Mouse (Mus musculus) lung, adult 18-20 months (tissue): ENCODE measurements around the gene Mtmr11.
"Not testable (repeated sequence)": the region's sequence is repeated elsewhere in the genome, so short reads cannot be mapped to it uniquely, and the experiment has no call there.

Experiments
- DNase-seq, 2 experiments: peaks; one replicate each; pipeline ENCODE4 v3.0.0; 2022; ENCODE audit warnings: mixed read lengths in 2 of 2

The Mtmr11 gene

DNA sequence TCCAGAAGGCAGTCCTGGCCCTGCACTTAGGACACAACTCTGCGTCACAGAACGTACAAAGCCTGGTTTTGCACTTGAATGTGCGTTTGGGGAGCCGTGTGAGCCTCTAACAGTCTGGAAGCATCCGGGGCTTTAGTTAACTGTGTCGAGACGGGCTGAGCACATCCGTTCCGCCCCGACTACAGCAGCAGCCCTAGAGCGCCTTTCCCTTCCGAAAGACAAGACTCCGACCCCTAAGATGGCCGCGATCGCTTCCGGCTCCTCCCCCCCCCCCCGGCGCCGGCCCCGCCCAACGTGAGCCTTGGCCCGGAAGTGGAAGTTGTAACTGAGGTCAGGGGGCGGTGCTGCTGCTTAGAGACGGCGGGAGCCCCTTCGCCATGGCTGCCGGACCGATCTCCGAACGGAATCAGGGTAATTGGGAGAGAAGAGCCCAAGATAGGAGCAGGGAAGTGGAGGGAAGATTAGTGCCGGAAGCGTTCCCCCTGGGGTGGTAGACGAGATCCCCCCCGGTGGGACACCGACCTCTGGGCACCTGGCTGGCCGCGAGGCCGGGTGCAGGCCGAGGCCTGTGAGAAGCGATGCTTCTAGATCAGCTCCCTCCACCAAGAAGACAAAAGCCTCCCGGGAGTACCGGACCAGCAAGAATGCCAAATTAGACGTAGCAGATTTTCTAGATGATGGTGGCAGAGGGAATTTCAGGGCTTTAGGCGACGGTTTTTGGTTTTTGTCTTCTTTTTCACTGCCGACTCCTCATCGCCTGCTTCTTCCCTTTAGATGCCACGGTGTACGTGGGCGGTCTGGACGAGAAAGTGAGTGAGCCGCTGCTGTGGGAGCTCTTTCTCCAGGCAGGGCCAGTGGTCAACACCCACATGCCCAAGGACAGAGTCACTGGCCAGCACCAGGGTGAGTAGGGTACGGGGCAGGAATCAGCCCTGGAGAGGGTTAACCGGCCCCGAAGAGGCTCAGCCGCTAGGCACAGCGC, 10.7 kb downstream of the Mtmr11 start, which contains the start of gene Sf3b4:
TSS of gene Sf3b4 (plus strand) at position 136 of the 982 bp plus-strand sequence.
- peak; percentile 84 to 87 for DNase-seq

GRCm38 (mm10) chr3:96173185-96173584, 11.4 kb downstream of the Mtmr11 start:
- no peak for DNase-seq

DNA sequence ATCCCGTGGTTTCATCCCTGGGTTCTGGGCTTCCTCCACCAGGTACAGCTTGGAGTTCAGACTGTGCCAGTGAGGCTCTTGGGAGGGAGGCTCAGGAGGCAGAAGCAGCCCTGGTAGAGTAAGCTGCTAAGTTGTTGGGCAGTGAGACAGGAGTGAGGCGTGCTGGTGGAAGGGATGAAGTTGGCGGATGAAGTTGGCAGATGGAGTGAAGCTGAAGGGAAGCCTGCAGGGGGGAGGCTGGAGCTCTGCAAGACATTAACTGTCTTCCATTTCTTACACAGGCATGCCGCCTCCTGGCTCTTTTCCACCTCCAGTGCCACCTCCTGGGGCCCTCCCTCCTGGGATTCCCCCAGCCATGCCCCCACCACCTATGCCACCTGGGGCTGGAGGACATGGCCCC, 12.2 kb downstream of the Mtmr11 start:
- not testable (repeated sequence) for DNase-seq

- DNase-seq: no peak
Measured at GRCm38 (mm10) chr3:96175251-96175650, 13.4 kb downstream of the Mtmr11 start.

- no peak for DNase-seq
Measured at GRCm38 (mm10) chr3:96178427-96178826, 16.6 kb downstream of the Mtmr11 start.

DNA sequence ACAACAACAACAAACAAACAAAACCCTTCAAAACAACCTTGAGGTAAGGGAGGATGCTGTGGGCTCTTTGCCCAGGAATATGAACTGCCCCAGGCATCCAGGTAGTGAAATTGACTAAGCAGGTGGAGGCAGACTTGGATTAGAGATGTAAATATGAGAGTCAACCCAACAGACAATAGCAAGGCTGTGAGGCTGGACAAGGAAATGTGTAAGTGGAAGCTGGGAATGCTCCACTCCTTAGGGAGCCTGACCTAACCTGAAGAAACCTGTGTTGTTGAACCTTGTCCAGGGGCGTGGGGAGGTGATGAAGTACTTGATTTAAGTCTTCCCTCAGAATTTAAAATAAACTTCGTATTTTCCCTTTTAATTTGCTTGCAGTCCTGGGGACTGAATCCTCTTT, 17.1 kb downstream of the Mtmr11 start:
- no peak for DNase-seq

DNA sequence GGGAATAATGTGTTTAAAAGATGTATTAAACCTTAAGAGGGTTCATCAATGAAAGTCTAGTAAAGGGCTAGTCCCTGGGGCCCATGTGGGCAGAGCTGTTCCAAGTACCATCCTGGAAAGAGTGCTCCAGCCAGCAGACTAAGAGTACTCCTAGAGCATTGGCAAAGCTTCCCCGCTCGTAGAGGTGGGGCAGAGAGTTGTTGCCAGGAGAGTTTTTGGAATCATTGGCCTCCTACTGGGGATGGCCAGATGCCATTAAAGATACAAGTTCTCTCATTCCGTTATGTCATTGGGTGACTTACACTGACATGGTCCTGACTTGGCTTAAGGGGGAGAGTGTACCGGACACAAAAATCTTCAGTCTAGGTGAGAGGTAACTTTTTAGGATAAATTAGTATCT, 17.7 kb downstream of the Mtmr11 start:
- peak; percentile 42 to 61 for DNase-seq

DNA sequence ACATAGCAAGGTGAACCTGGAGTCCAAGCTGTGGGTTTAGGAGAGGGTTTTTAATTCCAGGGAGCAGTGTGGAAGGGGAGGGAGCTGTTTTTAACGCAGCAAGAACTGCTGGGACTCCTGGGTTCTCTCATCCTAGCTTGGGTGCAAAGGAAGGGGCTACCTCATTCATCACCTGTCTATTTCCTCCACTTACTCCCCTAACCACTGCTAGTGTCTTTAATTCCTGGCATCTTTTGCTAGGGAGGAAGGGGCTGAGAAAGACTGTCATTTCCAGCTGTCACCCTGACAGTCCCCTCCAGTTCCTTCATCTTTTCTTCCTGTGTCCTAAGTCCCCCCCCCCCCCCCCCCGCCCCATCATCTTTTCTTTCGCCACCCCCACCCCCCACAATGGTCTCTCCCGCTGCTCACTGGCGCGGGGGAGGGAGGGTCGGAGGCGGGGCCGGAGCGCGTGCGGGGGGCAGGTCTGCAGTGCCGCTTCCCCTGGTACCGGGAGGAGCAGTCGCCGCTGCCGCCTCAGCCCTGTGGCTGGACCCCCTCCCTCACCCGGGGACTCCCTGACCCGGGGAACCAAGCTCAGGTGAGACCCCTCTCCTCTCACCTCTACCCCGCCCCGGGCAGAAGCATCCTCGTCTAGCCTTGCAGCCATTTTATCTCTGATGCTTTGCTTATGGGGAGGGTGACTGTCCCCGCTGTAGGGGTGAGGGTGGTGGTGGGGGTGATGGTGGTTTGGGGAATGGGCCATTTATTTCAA, 19.1 kb downstream of the Mtmr11 start, which contains the start of gene Sv2a:
TSS of gene Sv2a (plus strand) at position 425 of the 751 bp plus-strand sequence.
- DNase-seq: no peak

DNA sequence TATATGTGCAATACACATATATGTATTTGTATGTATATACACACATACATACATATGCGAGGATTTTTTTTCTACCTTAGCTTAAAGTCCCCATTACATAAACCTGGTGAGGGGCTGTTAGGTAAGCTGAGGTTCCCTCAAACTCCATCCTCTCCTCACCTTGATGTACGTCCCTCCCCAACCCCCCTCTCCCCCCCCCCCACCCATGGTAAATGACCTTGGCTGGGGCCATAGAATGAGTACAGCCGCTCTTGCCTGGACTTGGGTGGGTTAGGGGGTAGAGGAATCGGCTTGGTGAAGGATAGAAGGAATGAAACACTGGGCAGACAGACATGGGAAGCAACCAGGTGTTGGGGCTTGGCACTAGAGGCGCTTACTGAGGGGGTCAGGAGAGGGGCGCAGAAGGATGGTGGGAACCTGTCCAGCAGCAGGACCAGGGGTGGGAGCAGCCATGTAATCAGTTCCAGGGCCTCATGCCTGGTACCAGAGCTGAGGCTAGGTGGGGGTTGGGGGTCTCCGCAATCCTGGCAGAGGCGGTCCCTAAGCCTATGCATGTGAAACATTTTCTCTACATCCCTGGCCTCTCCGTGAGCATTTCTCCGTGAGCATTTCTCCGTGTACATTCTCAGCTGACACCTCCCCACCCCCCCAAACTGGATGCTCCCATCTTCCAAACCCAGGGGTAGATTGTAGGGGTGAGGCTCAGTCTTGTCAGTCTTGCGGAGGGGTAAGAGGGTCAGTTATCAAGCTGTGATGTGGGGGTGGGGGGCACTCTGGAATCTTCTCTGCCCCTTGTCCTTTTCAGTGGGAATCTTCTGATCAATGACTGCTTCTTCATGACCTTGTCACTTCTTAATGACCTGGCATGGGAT, 19.9 kb downstream of the Mtmr11 start:
- DNase-seq: no peak

DNA sequence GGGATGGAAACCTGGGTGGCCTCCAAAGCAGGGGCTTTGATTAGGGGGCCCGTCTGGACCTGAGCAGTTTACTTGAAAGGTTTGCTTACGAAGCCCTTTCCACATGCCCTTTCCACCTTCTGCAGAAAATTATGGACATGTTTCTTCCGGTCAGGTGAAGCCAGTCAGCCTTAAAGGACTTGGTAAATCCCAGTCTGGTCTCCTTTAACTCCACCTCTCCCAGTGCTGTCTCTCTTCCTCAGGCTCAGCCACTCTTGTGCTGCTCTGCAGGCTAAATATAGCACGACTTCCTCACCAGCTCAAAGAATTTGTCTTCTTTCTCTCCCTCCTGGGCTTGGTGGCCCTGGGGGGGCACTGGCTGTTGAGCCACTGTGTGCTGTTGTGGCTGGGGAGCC, 20.6 kb downstream of the Mtmr11 start:
- DNase-seq: no peak

DNA sequence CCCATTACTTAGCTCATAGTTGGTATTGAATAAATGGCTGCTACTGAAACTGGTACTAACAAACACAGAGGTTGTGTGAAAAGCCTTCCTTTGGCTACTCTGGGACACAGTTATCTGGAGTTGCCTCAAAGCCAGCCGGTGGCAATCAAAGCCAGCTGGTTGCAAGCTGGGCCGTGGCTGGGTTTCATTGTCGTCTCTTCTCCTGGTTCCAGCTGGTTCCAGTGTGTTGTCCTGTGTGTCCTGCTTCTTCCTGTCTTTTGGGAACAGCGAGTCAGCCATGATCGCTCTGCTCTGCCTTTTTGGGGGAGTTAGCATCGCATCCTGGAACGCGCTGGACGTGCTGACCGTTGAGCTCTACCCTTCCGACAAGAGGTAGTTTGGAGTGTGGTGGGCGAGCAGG, 31.2 kb downstream of the Mtmr11 start:
- DNase-seq: no peak

- DNase-seq: no peak
Measured at GRCm38 (mm10) chr3:96194966-96195365, 33.2 kb downstream of the Mtmr11 start.

- DNase-seq: no peak
Measured at GRCm38 (mm10) chr3:96195616-96196313, 34.0 kb downstream of the Mtmr11 start.

DNA sequence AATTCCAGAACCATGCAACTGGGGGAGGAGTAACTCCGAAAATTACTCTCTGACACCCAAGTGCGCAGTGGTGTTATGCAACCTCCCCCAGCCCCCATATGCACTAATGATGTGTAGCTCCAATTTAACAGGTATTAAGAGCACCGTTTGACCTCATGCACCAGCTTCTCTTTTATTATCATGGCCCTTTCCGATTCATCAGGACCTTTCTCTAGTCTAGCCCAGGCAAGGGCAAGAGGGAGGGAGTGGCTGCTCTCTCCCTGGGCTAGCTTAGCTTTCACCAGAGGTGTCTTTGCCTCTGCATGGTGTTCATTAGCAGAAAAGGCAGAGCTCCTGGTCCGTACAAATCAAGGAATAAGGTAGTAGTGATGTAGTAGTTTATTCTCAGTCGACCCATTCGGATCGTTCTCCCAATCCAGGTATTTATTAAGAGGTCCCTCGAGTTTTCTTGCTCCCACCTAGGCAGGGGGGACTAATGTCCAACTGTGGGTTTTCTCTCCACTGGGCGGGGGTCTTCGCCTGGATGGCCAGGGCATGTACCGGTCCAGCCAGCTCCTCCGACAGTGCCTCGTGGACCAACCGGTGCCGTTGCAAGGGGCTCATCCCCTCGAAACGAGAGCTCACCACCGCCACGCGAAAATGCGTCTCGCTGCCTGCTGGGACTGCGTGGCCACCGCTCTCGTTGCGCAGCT, 34.8 kb downstream of the Mtmr11 start:
- DNase-seq: no peak

DNA sequence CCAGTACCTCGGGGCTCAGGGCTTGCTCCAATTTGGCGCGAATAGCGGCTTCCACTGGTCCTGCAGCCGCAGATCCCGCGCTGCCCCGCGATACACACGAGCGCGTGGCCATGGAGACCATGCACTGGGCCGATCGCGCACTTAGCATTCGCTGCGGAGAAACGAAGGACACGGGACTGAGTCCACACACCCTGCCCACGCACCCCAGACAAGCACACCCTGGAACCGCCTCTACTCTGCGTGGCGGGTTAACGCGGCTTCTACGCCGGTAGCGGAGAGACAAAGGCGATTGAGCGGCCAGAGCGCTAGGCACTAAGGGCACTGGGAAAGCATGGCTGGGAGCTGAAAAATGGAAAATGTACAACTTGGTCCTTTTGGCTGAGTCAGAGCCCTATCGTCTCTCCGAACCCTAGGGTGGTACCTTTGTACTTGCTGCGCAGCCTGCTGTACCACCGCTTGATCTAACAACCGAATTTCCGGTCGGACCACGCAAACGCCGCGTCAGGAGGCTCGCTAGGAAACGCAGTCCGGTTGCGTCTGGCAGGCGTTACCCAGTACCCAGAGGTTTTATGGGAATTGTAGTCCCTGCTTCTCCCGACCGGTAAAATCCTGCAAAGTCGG, 35.4 kb downstream of the Mtmr11 start:
- DNase-seq: peak; percentile 92 to 93

DNA sequence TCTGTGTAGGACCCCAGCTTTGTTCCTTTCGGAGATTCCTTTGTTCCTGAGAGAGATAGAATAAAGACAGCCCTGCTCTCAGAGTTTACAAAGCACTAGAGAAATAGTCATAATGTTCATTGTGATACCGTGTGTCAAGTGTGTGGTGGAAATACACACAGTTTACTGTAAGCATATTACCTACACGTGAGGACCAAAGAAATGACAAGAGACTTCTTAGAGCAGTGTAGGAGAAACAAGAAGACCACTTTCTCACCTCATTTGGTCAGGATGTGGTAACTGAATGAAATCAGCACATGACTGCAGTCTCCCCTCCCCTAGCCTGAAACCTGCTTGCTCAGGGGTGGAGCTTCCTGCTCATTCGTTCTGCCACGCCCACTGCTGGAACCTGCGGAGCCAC, 36.4 kb downstream of the Mtmr11 start:
- peak in 1 of 2 experiments; percentile 44 for DNase-seq

GRCm38 (mm10) chr3:96198601-96199251, 36.9 kb downstream of the Mtmr11 start:
- DNase-seq: not testable (repeated sequence)

- no peak for DNase-seq
Measured at GRCm38 (mm10) chr3:96199731-96200130, 37.9 kb downstream of the Mtmr11 start.

DNA sequence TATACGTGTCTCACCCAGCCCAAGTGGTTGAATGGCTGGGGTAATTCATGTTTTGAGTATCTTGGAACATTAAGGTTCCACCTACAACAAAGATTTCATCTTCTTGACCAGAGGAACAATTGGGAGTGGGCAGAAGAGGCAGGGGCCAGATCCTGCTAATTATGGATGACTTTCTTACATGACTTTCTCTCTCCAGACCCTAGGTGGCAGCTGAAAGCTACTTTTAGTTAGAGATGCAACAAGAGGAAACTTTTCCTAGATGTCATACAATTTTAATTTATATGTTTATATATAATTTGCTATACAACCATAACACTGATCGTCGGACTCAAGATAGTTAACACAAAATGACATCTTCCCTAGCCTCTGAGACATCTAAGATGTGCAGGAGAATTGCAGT, 46.0 kb downstream of the Mtmr11 start:
- DNase-seq: no peak

DNA sequence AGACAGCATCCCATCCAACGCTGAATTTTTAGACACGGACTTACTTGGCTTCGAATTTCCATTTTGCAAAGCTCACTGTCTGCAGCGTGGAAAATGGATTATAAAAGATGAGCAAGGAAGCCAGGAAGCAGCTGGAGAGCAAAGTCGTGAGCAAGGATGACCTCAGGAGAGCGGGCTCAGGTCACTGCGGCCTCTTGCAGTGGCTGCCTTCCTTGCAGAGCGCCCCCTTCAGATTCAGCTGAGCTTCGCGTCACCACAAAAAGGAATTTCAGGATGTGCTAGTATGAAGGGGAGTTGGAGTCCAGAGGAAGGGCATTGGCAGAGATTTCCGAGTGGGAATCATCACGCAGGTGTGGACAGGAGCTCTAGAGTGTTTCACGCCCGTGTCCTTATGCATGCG, 47.4 kb downstream of the Mtmr11 start:
- DNase-seq: no peak
